Mouse (Mus musculus) liver, embryonic 16.5 days (tissue): ENCODE measurements around the gene Rras2. TPM values are rescaled to one million over a fixed set of nuclear protein-coding genes. Genes with fewer than 3 reads are reported as not detected.

Experiments used
- ATAC-seq: fragments of 200-750 bp; cut with Nextera tagmentation; 2 replicates; pipeline ENCODE4 v1.8.0; 2017; ENCODE audit warnings: low read depth, mild to moderate bottlenecking, moderate number of reproducible peaks, moderate library complexity
- H3K27ac ChIP-seq: fragments of 300-500 bp; sonication (generic); 2 replicates; pipeline ENCODE4 v1.5.1; 2014; ENCODE audit warnings: mild to moderate bottlenecking, low read length
- H3K27me3 ChIP-seq: fragments of 300-500 bp; sonication (generic); 2 replicates; pipeline ENCODE4 v1.6.1; 2014; ENCODE audit warnings: low read depth, low read length, mixed read lengths; ENCODE audit not compliant: control insufficient read depth, insufficient read depth
- H3K36me3 ChIP-seq: fragments of 300-500 bp; sonication (generic); 2 replicates; pipeline ENCODE4 v1.6.1; 2014; ENCODE audit warnings: mild to moderate bottlenecking; ENCODE audit not compliant: control insufficient read depth, insufficient read depth
- H3K4me1 ChIP-seq: fragments of 300-500 bp; sonication (generic); 2 replicates; pipeline ENCODE4 v1.6.1; 2014; ENCODE audit warnings: low read depth, low read length, mixed read lengths; ENCODE audit not compliant: control insufficient read depth
- H3K4me2 ChIP-seq: fragments of 300-500 bp; sonication (generic); 2 replicates; pipeline ENCODE4 v1.6.1; 2014; ENCODE audit warnings: low read depth, low read length, mixed read lengths
- H3K4me3 ChIP-seq: fragments of 300-500 bp; sonication (generic); 2 replicates; pipeline ENCODE4 v1.5.1; 2014; ENCODE audit warnings: low read depth, mild to moderate bottlenecking, low read length
- H3K9ac ChIP-seq: fragments of 300-500 bp; sonication (generic); 2 replicates; pipeline ENCODE4 v1.6.1; 2014; ENCODE audit warnings: low read depth, low read length
- H3K9me3 ChIP-seq: fragments of 300-500 bp; sonication (generic); replicated peaks from 2 replicates; pipeline ENCODE4 v1.6.1; 2016; ENCODE audit warnings: low read length; ENCODE audit not compliant: control insufficient read depth
- WGBS: fragments of 180-500 bp; shearing (Covaris S2); extraction: QIAGEN DNeasy Blood & Tissue Kit; methylation state at CpG from one replicate; pipeline ENCODE4 v1.1.7; 2014; ENCODE audit not compliant: insufficient replicate concordance; 5-methylcytosine and 5-hydroxymethylcytosine counted together
- polyA plus RNA-seq: library from polyadenylated mRNA; unstranded; fragments of >200 nt; fragmentation: Nextera tagmentation; extraction: Ambion mirVana; gene quantifications from 2 replicates; pipeline ENCODE4 v1.2.1, GENCODE M21; 2015

The Rras2 gene
- polyA plus RNA-seq, 1 experiment from 2014 or later = 6.8 TPM

- Histone ChIP-seq H3K9me3 (no peaks in the 10 kb centered on the region), H3K27ac (no peak overlapping the region), H3K4me1 (peaks cover 3% of the 10 kb centered on the region; the same call in 1 of the 2 replicates), H3K36me3 (no peaks in the 10 kb centered on the region), H3K27me3 (peaks cover 29% of the 10 kb centered on the region), H3K4me3 (no peak overlapping the region; the same call in 1 of the 2 replicates), H3K4me2 (peak overlapping the region; percentile 60; the same call in 1 of the 2 replicates), H3K9ac (no peak overlapping the region)
- WGBS = 37% methylated on average over 7 of the region's 7 CpGs
- ATAC-seq = no peak
Observed at GRCm38 (mm10) chr7:114118180-114118579, 599 bp upstream of the Rras2 start.

DNA sequence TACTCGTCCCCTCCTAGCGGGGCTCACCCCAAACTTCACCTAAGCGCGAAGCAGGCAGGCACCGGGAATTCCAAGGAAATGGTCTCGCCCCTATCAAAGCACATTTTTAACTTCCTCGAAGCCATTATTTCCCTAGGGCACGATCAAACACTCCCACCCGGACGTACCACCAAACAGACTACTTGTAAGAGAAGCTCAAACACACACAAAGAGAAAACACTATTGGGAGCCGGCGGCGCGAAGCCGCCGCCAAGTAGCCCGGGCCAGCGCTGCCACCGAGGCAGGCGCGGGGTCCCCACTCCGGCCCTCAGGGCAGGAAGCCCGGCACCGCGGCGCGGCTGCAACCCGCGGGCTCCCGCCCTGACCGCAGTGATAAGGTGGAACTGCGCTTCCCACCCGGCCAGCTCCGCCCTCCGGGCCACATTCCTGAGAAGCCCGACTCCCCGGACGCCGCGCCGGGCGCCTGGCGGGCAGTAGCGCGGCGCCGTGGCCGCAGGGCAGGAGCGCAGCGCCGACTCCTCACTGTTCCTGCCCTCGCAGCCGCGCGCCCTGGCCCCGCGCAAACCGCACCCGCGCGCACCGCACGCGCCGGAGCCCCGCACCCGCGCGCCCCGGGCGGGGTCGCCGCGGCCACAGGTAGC is 750 bp downstream of the Rras2 start:
- peak overlapping the region; percentile 50 for H3K27ac ChIP-seq
- H3K9me3 ChIP-seq = no peaks in the 10 kb centered on the region
- peaks cover 29% of the 10 kb centered on the region for H3K27me3 ChIP-seq
- no peaks in the 10 kb centered on the region for H3K36me3 ChIP-seq
- peak overlapping the region; percentile 57 for H3K9ac ChIP-seq
- H3K4me1 ChIP-seq = peaks cover 3% of the 10 kb centered on the region; the same call in 1 of the 2 replicates
- peak overlapping the region; percentile 66 for H3K4me3 ChIP-seq
- H3K4me2 ChIP-seq = peak overlapping the region; percentile 60
- WGBS = under 1% methylated on average over 60 of the region's 74 CpGs
- ATAC-seq = peak; percentile 70

- no peak overlapping the region for H3K27ac ChIP-seq
- peak overlapping the region; percentile 60 for H3K4me2 ChIP-seq
- no peak overlapping the region for H3K9ac ChIP-seq
- peak overlapping the region; percentile 66 for H3K4me3 ChIP-seq
- ATAC-seq = no peak
- no peaks in the 10 kb centered on the region for H3K36me3 ChIP-seq
- H3K9me3 ChIP-seq = no peaks in the 10 kb centered on the region
- peaks cover 3% of the 10 kb centered on the region; the same call in 1 of the 2 replicates for H3K4me1 ChIP-seq
- H3K27me3 ChIP-seq = peaks cover 29% of the 10 kb centered on the region
- WGBS = 35% methylated on average over 9 of the region's 9 CpGs
Observed at GRCm38 (mm10) chr7:114115961-114116360, 1.6 kb downstream of the Rras2 start.

- 45% methylated on average over 3 of the region's 3 CpGs for WGBS
- Histone ChIP-seq H3K9me3 (no peaks in the 10 kb centered on the region), H3K4me3 (no peak overlapping the region), H3K9ac (no peak overlapping the region), H3K27me3 (peaks cover 29% of the 10 kb centered on the region), H3K36me3 (no peaks in the 10 kb centered on the region), H3K4me1 (peaks cover 6% of the 10 kb centered on the region), H3K27ac (no peak overlapping the region), H3K4me2 (no peak overlapping the region)
- no peak for ATAC-seq
Observed at GRCm38 (mm10) chr7:114114976-114115375, 2.6 kb downstream of the Rras2 start.

GRCm38 (mm10) chr7:114114284-114114683 is 3.3 kb downstream of the Rras2 start:
- Histone ChIP-seq H3K9ac (no peak overlapping the region), H3K4me2 (no peak overlapping the region), H3K4me3 (no peak overlapping the region), H3K4me1 (peaks cover 6% of the 10 kb centered on the region), H3K9me3 (no peaks in the 10 kb centered on the region), H3K36me3 (no peaks in the 10 kb centered on the region), H3K27me3 (peaks cover 29% of the 10 kb centered on the region), H3K27ac (no peak overlapping the region)
- WGBS = 69% methylated on average over 2 of the region's 2 CpGs
- ATAC-seq = no peak

GRCm38 (mm10) chr7:114110500-114110899 is 7.1 kb downstream of the Rras2 start:
- WGBS = 56% methylated on average over 2 of the region's 2 CpGs
- Histone ChIP-seq H3K27ac (no peak overlapping the region), H3K4me1 (peaks cover 3% of the 10 kb centered on the region), H3K9me3 (no peaks in the 10 kb centered on the region), H3K4me3 (no peak overlapping the region), H3K27me3 (peaks cover under 1% of the 10 kb centered on the region), H3K9ac (no peak overlapping the region), H3K4me2 (no peak overlapping the region), H3K36me3 (no peaks in the 10 kb centered on the region)
- ATAC-seq = no peak

DNA sequence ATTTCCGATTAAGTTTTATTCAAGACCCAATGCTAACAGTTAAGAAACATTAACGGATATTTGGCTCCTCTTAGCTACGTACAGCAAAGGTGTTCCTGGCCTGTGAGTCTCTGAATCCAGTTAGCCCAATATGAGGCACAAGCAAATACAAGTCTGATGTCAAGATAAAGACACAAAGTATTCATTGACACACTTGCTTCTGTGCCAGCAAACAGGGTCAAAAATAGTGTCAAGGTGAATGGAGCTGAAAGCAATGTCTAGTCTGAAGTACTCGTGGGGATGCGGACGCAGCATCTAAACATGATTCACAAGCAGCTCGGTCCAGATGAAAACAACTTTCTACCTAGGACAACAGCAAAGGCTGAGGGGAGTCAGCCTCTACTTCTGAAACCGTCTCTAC is 11.7 kb downstream of the Rras2 start:
- WGBS = 62% methylated on average over 8 of the region's 8 CpGs
- no peak for ATAC-seq
- Histone ChIP-seq H3K4me1 (peaks cover 3% of the 10 kb centered on the region), H3K27me3 (no peaks in the 10 kb centered on the region), H3K36me3 (no peaks in the 10 kb centered on the region), H3K4me3 (no peak overlapping the region), H3K9ac (no peak overlapping the region), H3K4me2 (no peak overlapping the region), H3K9me3 (no peaks in the 10 kb centered on the region), H3K27ac (no peak overlapping the region)

DNA sequence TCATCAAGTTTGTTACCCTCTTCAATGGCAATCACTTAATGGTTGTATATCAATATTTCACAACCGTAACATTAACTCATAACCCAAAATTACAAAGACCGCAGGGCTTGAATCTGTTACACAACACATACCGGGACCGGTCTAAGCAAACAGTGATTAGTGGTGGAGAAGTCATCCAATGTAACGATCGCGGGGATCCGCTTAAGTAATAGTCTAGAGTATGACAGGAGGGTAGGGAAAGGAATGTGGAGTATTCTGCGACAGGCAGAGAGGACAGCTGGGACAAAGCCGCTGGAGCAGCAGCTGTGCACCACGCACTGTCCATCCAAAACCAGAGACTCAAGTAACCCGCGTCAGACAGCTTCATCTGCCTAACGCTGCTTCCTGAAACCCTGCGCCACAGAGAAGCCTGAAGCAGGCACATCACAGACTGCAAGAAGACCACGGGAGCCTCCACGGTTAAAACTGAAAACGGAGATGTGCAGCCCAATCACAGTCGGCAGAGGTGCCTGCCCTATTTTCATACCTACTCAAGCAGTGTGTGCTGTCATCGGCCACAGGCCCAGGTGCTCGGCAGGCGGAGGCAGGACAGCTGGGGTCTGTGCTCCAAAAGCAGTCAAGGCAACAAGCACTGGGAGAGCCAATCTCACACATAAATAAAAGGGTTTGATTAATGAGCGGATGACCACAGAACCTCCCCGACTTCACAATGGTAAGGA is 13.8 kb downstream of the Rras2 start:
- Histone ChIP-seq H3K4me3 (no peak overlapping the region), H3K4me1 (no peaks in the 10 kb centered on the region; the same call in none of the 2 replicates), H3K27ac (no peak overlapping the region), H3K36me3 (no peaks in the 10 kb centered on the region), H3K27me3 (no peaks in the 10 kb centered on the region), H3K4me2 (no peak overlapping the region), H3K9ac (no peak overlapping the region), H3K9me3 (no peaks in the 10 kb centered on the region)
- peak; percentile 76 for ATAC-seq
- 65% methylated on average over 24 of the region's 24 CpGs for WGBS

DNA sequence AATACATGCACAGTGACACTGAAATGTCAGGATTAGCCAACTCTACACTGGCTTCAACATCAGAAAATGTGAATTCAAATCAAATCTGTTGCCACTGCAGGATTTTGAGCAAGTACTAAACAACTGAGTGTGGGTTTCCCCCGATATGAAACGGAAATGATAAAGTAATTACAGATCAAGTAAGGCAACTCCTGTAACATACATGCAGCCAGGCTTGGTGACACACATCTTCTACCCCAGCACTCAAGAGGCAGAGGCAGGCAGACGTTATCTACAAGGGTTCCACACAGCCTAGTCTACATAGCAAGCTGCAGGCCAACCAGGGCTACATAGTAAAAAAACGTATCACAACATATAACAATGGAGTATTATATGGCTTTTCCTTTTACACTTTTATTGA is 14.4 kb downstream of the Rras2 start:
- H3K36me3 ChIP-seq = no peaks in the 10 kb centered on the region
- WGBS = 61% methylated on average over 4 of the region's 4 CpGs
- no peak for ATAC-seq

More for the DNA sequence above, 14.4 kb downstream of the Rras2 start:
- H3K4me3 ChIP-seq = no peak overlapping the region
- no peaks in the 10 kb centered on the region for H3K27me3 ChIP-seq
- H3K4me1 ChIP-seq = no peaks in the 10 kb centered on the region; the same call in none of the 2 replicates
- H3K27ac ChIP-seq = no peak overlapping the region
- H3K9ac ChIP-seq = no peak overlapping the region
- no peak overlapping the region for H3K4me2 ChIP-seq
- H3K9me3 ChIP-seq = no peaks in the 10 kb centered on the region
